Mouse (Mus musculus): ENCODE measurements around the gene Cd37.

DNA sequence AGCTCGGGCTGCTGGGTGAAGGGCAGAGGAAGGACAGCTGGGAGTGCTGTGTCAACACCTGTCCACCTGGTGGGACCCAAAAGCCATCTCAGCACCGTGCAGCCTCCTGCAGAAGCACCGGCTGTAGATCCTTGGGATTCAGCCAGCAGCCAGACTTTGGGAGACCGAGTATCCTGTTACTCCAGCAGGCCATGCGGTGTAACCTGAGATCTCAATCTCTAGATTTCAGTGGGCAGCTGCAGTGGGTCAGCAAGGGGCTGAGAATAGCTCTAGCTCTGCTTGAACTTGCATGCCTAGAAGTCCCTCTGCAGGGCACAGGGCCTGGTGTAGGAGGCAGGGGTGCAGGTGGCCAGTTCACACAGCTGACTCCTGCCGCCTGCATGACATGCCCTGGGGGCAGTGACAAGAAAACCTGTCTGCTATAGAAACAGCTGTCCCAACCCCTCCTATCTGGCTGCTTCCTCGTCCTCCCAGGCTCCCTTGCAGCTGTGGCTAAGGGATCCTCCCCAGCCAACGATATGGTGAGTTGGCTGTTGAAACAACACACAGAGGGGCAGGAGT lies 47.0 kb downstream of the Cd37 start:
- TF ChIP-seq CTCF (IDR thresholded peaks at IDR 0.05; ENCODE audit: low read depth, low read length) (no peak), POLR2A (IDR thresholded peaks at IDR 0.05; ENCODE audit: extremely low read depth, insufficient read depth, low read length) (no peak)

All from liver, adult 2 months (tissue).